Mouse (Mus musculus) monocyte, adult 5-6 weeks (primary cell): ENCODE results near the gene Ubfd1. TPM values are rescaled to one million over a fixed set of nuclear protein-coding genes. Genes with fewer than 3 reads are reported as not detected.

ENCODE experiments used
- ATAC-seq: fragments of 153-309, 156-312 bp; replicated peaks from 2 replicates; pipeline ENCODE4 v1.8.0; 2017; ENCODE audit warnings: mild to moderate bottlenecking; ENCODE audit not compliant: low TSS enrichment, insufficient number of reproducible peaks, severe bottlenecking, poor library complexity, low FRiP score
- total RNA-seq: library from RNA; stranded (forward); fragments of 200-1000, 200-491, 200-594 nt; gene quantifications from 3 replicates; pipeline ENCODE4 v1.2.3, GENCODE M21; 2017

The Ubfd1 gene
- total RNA-seq, 1 experiment from 2014 or later = 31.7 TPM

DNA sequence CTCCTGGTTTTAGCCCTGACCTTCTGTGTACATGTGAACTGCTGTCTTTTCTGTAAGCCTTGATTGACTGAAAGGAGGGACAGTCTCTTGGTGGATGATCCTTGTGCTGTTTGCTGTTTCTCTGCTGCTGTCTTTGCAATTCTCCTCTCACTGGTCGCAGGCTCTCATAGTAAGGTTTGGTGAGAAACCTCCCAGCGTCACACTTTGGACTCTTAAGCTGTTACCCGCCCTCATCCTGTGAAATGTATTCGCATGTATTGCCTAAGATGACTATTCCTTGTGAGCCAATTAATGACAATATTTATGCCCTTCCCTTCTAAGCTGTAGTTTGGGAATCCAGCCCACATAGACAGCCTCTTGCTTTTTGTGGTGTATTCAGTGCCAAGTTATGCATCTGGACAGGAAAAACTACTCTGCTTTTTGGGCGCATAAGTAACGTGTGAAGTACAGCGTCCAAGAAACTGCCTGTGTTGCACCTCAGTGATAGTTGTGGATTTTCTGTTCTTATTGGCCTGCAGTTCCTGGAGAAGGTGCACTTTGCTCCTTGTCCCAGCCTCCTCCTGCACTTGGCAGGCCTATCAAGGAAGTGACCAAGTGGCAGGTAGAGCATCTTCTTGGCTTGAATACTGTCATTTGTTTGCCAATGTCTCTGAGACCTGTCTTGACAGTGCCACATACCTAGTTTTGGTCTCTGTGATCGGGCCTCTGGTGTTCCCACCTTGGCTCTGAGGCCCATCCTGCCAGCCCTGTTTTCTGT is 13.0 kb downstream of the Ubfd1 start:
- ATAC-seq = no peak

DNA sequence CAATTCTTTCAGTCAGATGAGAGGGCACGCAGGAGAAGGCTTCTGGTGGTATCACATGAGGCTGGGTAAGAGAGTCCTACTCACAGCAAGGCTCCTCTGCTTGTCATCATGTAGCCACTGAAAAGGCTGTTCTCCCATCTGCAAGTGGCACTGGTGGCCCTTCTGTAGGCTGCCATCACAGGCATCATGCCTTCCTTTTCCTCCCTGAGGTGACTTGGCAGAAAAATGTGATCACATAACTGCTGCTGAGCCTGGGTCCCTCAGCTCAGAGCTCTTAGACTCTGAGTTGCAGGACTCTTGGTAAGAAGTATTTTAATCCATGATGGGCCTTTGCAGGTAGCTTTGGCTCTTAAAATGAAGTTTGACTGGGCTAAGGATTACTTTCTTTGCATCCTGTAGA is 14.1 kb downstream of the Ubfd1 start:
- no peak for ATAC-seq

DNA sequence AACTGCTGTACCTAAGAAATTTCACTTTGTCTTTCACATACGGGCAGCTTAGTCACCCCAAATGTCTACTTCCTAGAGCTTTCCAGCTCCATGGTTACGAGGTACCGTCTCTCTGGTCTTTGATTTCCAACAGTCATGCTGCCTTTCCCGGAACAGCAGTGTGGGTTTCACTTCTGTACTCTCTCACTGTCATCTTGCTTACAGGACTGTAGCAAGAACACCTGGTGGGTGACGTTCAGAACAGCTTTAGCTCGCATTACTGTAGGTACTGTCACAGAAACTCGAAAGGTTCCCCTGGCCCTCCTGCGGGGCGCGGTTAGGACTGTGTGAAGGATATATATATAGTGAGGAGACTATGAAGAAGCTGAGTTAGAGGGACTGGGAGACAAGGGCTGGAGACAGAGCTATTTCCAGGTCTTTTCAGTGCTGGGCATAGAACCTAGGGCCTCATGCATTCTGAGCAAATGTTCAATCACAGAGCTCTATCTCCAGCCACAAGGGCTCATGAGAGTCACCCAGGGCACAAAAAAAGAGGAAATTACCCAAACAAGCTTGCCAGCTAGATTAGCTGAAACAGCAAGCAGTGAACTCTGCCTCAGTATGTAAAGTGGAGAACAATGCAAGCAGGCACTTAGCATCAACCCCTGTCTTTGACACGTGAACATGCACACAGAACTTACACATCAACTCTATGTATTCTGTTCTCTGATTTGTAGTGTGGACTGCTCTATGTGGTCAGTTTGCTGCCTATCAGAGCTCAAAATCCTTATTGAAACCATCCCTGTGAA is 20.4 kb downstream of the Ubfd1 start:
- ATAC-seq = no peak

DNA sequence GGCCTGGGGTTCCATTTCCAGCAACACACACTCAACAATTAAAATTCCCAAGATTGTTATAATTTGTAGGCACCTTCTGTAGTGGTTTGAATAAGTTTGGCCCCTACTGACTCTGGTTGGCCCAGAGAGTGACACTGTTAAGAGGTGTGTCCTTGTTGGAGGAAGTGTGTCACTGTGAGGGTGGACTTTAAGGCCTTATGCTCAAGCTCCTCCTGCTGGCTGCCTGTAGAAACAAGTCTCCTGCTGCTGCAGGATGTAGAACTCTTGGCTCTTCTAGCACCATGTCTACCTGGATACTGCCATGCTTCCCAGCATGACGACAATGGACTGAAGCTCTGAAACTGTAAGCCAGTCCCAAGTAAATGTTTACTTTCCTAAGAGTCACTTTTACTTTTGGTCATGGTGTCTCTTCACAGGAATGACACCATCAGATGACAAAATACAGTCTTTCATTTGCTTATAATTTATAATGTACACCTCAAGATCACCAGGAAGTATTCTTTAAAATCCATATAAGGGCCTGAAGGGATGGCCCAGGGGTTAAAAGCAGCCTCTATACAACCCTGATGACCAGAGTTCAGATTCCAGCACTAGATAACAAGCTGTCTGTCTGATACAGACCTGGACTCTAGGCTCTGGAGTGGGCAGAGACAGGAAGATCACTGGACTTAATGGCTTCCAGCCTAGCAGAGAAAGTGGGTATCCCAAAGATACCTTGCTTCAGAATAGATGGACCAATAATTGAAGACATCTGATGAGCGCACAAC is 27.8 kb downstream of the Ubfd1 start:
- ATAC-seq = no peak

DNA sequence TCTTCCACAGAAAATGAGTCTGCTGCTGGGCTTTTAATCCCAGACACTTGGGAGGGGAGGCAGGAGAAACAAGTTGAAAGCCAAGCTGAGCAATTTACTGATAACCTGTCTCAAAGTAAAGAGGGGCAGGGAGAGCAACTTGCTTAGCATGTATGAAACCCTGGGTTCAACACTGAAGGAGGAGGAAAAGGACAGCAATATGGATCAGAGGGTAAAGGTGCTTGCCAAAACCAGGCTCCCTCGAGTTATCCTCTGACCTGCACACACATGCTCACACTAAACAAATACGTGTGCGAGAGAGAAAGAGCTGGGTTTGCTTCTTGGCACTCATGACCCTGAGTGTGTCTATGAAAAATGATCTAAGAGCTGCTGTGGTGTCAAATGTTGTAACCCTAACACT is 31.0 kb downstream of the Ubfd1 start:
- no peak for ATAC-seq

DNA sequence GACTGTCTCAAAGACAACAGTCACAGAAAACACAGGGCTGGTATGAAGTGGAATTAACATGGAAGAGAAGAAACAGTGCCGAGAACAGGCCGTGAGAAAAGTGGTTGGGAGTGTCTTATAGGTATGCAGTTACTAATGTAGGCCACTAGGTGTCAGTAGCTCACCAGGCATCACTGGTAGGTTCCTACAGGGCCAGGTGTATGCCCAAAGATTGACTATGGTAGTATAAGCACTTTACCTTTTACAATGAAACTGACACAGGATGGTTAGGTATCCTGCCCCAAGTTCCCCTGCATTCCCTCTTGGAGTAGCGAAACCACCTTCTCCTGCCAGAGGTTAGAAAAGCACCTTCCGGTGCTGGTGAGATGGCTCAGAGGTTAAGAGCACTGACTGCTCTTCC is 32.2 kb downstream of the Ubfd1 start:
- peak; percentile 72 for ATAC-seq

DNA sequence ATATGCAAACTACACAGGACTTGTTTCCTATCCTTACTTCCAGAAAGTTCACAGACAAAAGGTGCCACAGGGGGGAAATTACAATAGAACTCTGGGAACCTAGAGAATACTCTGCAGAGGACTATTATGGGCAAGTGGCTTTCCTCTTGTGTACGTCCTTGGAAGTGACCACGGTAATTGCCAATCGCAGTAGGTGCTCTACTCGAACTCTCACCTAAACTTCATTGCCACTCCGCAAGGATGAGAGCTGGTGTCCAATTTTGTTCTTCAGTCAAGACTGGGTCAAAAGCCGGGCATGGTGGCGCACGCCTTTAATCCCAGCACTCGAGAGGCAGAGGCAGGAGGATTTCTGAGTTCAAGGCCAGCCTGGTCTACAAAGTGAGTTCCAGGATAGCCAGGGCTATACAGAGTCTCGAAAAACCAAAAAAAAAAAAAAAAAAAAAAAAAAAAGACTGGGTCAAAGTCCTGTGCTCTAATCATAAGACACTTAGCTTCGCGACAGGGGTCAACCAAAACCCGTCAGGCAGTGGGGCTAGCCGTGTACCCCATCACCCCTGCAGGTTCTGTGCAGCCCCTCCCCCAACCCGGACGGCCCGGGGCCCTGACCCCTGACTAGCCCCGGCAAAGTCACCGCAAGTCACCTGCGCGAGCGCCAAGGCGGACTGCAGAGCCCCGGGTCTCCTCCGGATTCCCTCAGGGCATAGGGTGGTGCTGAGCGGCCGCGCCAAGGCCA is 34.2 kb downstream of the Ubfd1 start:
- peak; percentile 24; the same call in 1 of the 2 replicates for ATAC-seq

DNA sequence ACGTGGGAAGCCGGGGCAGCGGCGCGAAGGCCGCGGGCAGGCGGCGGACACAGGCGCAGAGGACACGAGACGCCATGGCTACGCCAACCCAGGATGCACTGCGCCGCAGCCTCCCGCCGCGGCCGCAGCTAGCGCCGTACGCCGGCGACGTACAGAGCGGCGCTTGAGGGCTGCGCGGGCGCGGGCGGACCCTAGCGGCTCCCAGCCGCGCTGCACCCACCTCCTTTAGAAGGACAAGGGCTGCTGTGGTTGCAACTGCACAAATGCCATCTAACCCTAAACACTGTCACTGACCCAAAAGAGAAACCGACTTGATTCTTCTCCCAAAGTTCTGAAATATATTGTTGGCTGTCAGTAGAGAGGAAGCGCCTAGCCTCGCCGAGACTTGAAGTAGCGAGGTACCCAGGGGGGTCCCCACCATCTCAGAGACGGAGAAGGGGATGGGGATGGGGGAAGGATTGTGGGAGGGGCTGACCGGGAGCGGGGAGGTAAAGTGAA is 34.8 kb downstream of the Ubfd1 start, which contains the start of gene Ndufab1:
TSS of gene Ndufab1 (minus strand) at position 140 of the 498 bp plus-strand sequence.
- peak; percentile 87 for ATAC-seq

DNA sequence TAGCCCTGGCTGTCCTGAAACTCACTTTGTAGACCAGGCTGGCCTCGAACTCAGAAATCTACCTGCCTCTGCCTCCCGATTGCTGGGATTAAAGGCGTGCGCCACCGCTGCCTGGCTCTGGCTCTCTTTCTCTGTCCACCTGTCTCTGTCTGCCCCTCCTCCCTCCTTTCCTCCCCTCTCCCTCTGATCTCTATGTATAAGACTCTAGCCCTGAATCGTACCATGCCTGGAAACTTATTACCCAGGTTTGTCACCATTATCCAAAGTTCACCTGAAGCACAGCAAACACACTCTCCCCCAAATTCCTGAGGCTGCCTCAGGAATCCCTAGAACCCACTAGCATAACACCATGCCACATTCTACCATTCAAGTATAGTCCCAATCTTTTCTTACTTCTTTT is 41.2 kb downstream of the Ubfd1 start:
- no peak for ATAC-seq

DNA sequence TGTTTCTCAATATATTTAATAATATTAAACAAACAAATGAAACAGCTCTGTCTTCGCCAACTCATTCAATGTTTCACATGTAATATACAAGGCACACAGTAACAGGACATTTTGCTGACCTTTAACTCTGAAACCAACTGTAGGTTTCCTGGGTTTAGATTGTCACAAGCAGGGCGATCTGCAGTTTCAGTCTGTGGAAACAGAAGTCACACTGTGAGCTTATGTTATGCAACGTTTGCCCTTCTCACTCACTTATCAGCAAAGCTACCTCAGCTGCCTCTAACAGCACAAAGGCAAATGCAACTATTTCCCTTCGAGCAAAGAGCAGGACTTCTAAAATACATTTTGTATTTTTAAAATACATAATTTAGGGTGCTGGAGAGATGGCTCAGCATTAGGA is 56.5 kb downstream of the Ubfd1 start:
- no peak for ATAC-seq

DNA sequence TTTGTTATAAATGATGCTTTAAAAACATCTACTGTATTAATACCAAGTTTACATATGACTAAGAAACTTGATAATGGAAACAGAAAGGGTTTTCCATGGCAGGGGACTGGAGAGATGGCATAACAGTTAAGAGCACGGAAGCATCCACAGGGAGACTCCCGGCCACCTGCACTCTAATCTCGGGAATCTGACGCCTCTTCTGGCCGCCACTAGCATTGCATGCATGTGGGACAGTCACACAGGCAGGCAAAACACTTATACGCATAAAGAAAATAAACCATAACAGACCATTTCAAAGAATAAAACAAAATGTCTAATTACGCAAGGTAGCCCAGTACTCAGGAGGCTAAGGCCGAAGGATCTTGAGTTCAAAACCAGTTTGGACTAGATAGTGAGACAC is 58.7 kb downstream of the Ubfd1 start:
- no peak for ATAC-seq

DNA sequence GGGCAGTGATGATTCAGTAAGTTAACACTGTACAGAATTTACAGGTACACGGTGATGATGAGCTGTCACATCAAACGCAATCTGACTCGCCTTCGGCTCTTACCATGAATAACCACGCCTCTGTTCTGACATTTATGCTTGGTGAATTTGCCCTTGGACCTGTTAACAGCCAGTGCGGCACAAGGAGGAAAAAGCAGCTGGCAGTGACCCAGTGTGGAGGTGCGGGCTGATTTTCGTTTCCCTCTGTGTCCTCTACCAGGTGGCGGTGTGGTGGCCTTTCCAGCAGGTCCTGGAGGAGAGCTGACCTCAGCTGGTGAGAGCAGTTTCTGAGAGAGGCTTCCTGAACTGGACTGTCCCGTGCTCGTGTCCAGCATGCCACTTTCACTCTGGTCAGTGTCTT is 60.0 kb downstream of the Ubfd1 start:
- no peak for ATAC-seq

Other genes starting within 250 kb of the Ubfd1 start
- not detected in 3 replicates for gene Scnn1b, start 202.1 kb upstream of the Ubfd1 start, total RNA-seq
- 10.6 to 15.1 TPM (median 14.6 TPM) in 3 replicates for gene Cog7, start 85.5 kb upstream of the Ubfd1 start, total RNA-seq
- gene Gga2, start 46.0 kb upstream of the Ubfd1 start, total RNA-seq = 6.1 to 7.8 TPM (median 7.4 TPM) in 3 replicates
- 3.5 to 4.4 TPM (median 3.8 TPM) in 3 replicates for gene Ears2, start 88 bp downstream of the Ubfd1 start, total RNA-seq
- gene Ndufab1, start 34.7 kb downstream of the Ubfd1 start, total RNA-seq = 15.4 to 65.3 TPM (median 30.7 TPM) in 3 replicates
- gene Palb2, start 65.8 kb downstream of the Ubfd1 start, total RNA-seq = 1.8 to 10.1 TPM (median 5.8 TPM) in 3 replicates
- gene Dctn5, start 65.9 kb downstream of the Ubfd1 start, total RNA-seq = 61.3 to 87.9 TPM (median 69.1 TPM) in 3 replicates
- 0.21 to 0.68 TPM in 2 of 3 replicates, not detected in the other for gene Plk1, start 92.3 kb downstream of the Ubfd1 start, total RNA-seq
- gene Ern2, start 119.0 kb downstream of the Ubfd1 start, total RNA-seq = not detected in 3 replicates
- not detected in 3 replicates for gene Chp2, start 152.3 kb downstream of the Ubfd1 start, total RNA-seq
- gene Prkcb, start 221.6 kb downstream of the Ubfd1 start, total RNA-seq = 197 to 314 TPM (median 249 TPM) in 3 replicates